Mouse (Mus musculus) bone marrow, adult 2 months (tissue): ENCODE data around the gene Hoxa10. TPM values are rescaled to one million over a fixed set of nuclear protein-coding genes. Genes with fewer than 3 reads are reported as not detected.

ENCODE experiments used
- H3K27ac ChIP-seq: fragments of 200-500 bp; 2 replicates; pipeline ENCODE4 v1.5.1; 2012; ENCODE audit warnings: low read depth, mild to moderate bottlenecking, control low read depth, inconsistent platforms, low read length; ENCODE audit not compliant: control insufficient read depth, poor library complexity, insufficient read depth
- H3K4me1 ChIP-seq: fragments of 200-500 bp; 2 replicates; pipeline ENCODE4 v1.6.1; 2011; ENCODE audit warnings: low read length; ENCODE audit not compliant: control insufficient read depth, insufficient read depth
- H3K4me3 ChIP-seq: fragments of 200-500 bp; replicated peaks from 2 replicates; pipeline ENCODE3; 2011; ENCODE audit warnings: mild to moderate bottlenecking, low read depth, low read length, control low read depth; ENCODE audit not compliant: control insufficient read depth
- CTCF ChIP-seq: fragments of 200-500 bp; IDR thresholded peaks from 2 replicates; pipeline ENCODE4 v1.5.1; 2011; ENCODE audit warnings: low read length, control low read depth; ENCODE audit not compliant: control insufficient read depth, insufficient read depth
- POLR2A ChIP-seq: fragments of 200-500 bp; IDR thresholded peaks from 2 replicates; pipeline ENCODE4 v1.6.1; 2011; ENCODE audit warnings: low read depth, mild to moderate bottlenecking, control low read depth, low read length, borderline replicate concordance; ENCODE audit not compliant: control insufficient read depth
- WGBS: fragments of 180-500 bp; shearing (Covaris S2); methylation state at CpG from one replicate; pipeline ENCODE4 v1.1.7; 2018; 5-methylcytosine and 5-hydroxymethylcytosine counted together
- polyA plus RNA-seq: library from polyadenylated mRNA; stranded (reverse); fragments of >200 nt; gene quantifications from 2 replicates; pipeline ENCODE4 v1.2.4, GENCODE M21; 2011; ENCODE audit warnings: low replicate concordance; ENCODE audit not compliant: missing spikeins, insufficient read depth, insufficient read length

Gene Hoxa10
- polyA plus RNA-seq, 1 experiment: 1.6 TPM

GRCm38 (mm10) chr6:52184668-52185067 lies 56.0 kb downstream of the Hoxa10 start:
- no peak overlapping the region for H3K27ac ChIP-seq
- H3K4me3 ChIP-seq: no peak overlapping the region
- H3K4me1 ChIP-seq: no peaks in the 10 kb centered on the region
- no peak for TF ChIP-seq CTCF
- no peak for TF ChIP-seq POLR2A
- WGBS: 72% methylated on average over 6 of the region's 6 CpGs

GRCm38 (mm10) chr6:52183311-52184080 lies 57.2 kb downstream of the Hoxa10 start:
- no peak for TF ChIP-seq POLR2A
- TF ChIP-seq CTCF: no peak
- no peak overlapping the region for H3K27ac ChIP-seq
- H3K4me1 ChIP-seq: no peaks in the 10 kb centered on the region
- no peak overlapping the region for H3K4me3 ChIP-seq
- WGBS: 77% methylated on average over 10 of the region's 10 CpGs

GRCm38 (mm10) chr6:52182793-52183192 lies 57.9 kb downstream of the Hoxa10 start:
- H3K4me3 ChIP-seq: no peak overlapping the region
- H3K27ac ChIP-seq: no peak overlapping the region
- H3K4me1 ChIP-seq: no peaks in the 10 kb centered on the region
- TF ChIP-seq POLR2A (no peak), CTCF (no peak)
- 91% methylated on average over 1 of the region's 1 CpGs for WGBS

- no peaks in the 10 kb centered on the region for H3K4me1 ChIP-seq
- no peak overlapping the region for H3K4me3 ChIP-seq
- 79% methylated on average over 2 of the region's 2 CpGs for WGBS
- H3K27ac ChIP-seq: no peak overlapping the region
- TF ChIP-seq CTCF: no peak
- no peak for TF ChIP-seq POLR2A
These were observed 58.6 kb downstream of the Hoxa10 start for GRCm38 (mm10) chr6:52182030-52182429.

Other genes with a start within 250 kb of the Hoxa10 start
- gene Skap2, start 228.3 kb downstream of the Hoxa10 start, polyA plus RNA-seq: 65.0 and 102 TPM in 2 replicates
- gene Hoxa1, start 82.5 kb downstream of the Hoxa10 start, polyA plus RNA-seq: 0.97 TPM in 1 of 2 replicates, not detected in the other
- gene Hoxa2, start 76.0 kb downstream of the Hoxa10 start, polyA plus RNA-seq: 1.4 TPM in 1 of 2 replicates, not detected in the other
- gene 5730596B20Rik, start 63.4 kb downstream of the Hoxa10 start, polyA plus RNA-seq: not detected in 2 replicates
- gene Hoxa4, start 49.1 kb downstream of the Hoxa10 start, polyA plus RNA-seq: 1.8 TPM in 1 of 2 replicates, not detected in the other
- 1.5 and 2.4 TPM in 2 replicates for gene Hoxa5, start 36.3 kb downstream of the Hoxa10 start, polyA plus RNA-seq
- not detected in 2 replicates for gene Hoxa6, start 32.1 kb downstream of the Hoxa10 start, polyA plus RNA-seq
- gene Hoxa3, start 27.5 kb downstream of the Hoxa10 start, polyA plus RNA-seq: 1.2 and 2.4 TPM in 2 replicates
- gene Gm28308, start 27.5 kb downstream of the Hoxa10 start, polyA plus RNA-seq: not detected in 2 replicates
- gene Hoxa7, start 19.0 kb downstream of the Hoxa10 start, polyA plus RNA-seq: 1.4 and 2.8 TPM in 2 replicates
- gene Hoxa9, start 9.8 kb downstream of the Hoxa10 start, polyA plus RNA-seq: 2.2 and 3.8 TPM in 2 replicates
- gene Hoxa11, start 5.0 kb upstream of the Hoxa10 start, polyA plus RNA-seq: 1.3 TPM in 1 of 2 replicates, not detected in the other
- not detected in 2 replicates for gene Hoxa13, start 20.0 kb upstream of the Hoxa10 start, polyA plus RNA-seq
- not detected in 2 replicates for gene Evx1, start 72.6 kb upstream of the Hoxa10 start, polyA plus RNA-seq